Mouse (Mus musculus) megakaryocyte, adult 5-6 weeks (primary cell): Measurements from ENCODE around the gene Zhx3. TPM values are rescaled to one million over a fixed set of nuclear protein-coding genes. Genes with fewer than 3 reads are reported as not detected.

Experiments used
- ATAC-seq: 2 replicates; pipeline ENCODE4 v1.8.0; 2016; ENCODE audit warnings: mild to moderate bottlenecking, inconsistent platforms; ENCODE audit not compliant: poor library complexity, severe bottlenecking
- total RNA-seq, 2 experiments: library from RNA; stranded (forward) in 1 of 2; stranded (reverse) in 1 of 2; fragments of 153-499, 151-499 nt in 1 of 2; fragments of 221-1000, 200-1000 nt in 1 of 2; gene quantifications; 2 replicates each; pipeline versions ENCODE4 v1.2.3 to v1.2.4; 2015 to 2017

Gene Zhx3
- total RNA-seq, 2 experiments from 2014 or later, result 2.8 to 2.9 TPM

DNA sequence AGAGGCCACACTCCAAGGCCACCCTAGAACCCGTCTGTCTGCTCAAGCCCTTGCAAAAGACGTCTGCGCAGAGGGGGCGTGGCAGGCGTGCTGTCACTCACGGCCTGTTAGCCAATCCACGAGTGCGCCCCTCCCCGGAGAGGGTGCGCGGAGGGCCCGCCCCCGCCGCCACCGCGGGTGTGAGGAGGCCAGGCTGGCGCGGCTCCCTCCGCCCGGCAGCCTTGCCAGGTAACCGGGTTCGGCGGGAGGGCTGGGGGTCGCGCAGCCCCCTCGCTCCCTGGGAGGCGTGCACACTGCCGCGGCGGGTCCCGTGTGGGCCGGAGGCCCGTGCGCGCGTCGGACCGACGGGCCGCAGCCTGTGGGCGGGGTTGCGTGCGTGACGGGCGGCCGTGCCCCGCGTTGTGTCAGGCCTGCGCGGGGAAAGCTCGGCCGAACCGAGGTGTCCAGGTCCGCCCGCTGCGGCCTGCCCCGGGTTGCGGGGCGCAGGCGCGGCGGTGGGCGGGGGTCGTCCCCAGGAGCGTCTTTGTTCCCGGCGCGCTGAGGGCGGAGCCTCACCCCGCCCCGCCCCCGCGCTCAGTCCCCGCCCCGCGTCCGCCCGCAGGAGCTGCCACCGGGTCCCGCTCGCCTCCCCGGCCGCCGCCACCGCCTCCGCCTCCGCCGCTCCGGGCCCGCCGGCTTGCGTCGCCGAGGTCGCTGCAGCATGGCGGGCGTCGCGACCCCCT is 141.5 kb downstream of the Zhx3 start, which contains the start of gene Plcg1:
Plcg1 (plus strand) TSS at position 184 of the 722 bp plus-strand sequence.
- peak; percentile 84 for ATAC-seq

DNA sequence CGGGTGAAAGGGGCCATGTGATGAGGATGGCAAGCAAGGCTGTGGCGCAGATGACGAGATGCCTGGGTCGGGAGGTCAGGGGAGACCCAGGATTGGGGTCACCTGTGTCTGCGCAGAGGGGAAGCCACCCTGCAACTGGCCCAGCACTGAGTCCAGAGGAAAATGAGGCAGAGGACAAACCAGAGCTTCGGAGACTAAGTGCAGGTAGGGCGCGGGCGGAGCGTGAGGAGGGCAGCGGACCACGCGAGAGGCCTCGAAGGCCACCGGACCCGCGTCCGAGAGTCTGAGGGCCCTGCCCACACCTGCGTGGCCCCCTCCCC is 142.0 kb downstream of the Zhx3 start:
- ATAC-seq, result no peak

DNA sequence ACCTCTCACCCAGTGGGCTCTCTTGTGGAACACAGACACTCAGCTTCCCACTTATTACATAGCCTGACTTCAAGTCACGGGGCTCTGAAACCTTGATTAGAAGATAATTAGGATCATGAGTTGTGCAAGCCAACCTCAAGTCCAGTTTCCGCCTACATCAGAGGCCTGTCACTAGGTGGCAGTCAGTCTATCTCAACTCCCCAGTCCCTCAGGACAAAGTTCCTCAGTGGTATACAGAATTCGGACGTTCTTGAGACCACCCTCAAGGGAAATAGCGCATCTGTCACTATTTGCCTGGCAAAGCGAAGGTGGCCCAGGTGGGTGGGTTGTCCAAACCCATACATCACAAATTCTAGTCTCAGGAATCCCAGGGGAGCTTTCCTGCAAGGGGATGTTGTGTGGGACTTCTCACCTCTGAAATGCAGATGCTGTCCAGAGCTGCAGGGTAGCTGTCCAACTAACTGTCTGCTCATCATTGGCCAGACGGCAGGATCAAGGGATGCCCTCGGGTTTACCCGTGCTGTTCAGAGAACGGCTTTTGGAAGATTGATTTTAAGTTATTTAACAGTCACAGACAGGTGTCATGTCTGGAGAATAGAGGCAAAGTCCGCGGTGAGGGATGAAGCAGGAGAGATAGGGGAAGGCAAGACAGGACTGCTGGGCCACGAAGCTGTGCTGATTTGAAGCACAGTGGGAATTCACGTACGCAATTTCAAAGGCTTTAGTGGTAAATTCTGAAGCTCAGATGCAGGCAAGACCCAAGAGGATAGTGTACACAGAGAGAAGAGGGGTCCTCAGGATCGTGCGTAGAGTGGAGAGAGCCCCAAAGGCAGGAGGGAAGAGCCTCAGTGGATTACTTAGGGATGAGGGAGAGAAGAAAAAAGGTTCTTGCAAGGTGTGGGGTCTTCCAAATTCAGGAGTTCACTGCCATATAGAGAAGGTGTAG is 142.7 kb downstream of the Zhx3 start:
- peak; percentile 46 for ATAC-seq

DNA sequence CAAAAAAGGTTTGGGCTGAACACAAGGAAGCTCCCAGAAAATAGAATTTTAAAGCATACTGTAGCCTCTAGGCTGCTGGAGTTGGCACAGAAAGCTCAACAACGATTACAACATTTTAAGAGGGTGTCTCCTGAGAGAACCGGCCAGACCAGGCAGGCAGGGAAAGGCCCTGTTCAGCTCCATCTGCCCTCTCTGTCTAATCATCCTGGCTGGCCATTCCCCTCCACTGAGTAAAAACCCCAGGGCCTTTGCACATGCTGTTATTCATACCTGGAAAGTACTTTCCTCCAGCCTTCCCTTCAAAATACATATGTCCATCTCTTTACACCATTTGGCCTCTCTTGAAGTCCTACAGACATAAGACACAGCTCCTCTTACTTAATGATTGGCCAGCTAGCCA is 143.4 kb downstream of the Zhx3 start:
- no peak for ATAC-seq

DNA sequence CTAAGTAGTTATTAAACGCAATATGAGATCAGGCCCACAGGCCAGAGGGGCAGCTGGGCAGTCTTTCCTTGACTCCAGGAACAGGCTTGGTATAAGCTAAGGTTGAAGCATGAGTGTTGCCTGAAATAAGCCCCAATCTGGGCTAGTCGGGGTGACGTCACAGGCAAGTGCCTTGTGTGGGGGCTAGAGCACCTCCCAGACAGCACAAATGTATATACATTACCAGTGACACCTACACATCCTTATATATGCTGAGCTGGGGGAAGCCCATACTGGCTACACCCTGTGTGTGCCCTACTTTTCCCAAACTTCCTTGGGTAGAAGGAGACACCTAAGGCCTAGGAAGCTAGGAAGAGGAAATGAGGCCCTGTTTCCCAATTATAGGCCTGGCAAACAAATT is 143.8 kb downstream of the Zhx3 start:
- no peak for ATAC-seq

DNA sequence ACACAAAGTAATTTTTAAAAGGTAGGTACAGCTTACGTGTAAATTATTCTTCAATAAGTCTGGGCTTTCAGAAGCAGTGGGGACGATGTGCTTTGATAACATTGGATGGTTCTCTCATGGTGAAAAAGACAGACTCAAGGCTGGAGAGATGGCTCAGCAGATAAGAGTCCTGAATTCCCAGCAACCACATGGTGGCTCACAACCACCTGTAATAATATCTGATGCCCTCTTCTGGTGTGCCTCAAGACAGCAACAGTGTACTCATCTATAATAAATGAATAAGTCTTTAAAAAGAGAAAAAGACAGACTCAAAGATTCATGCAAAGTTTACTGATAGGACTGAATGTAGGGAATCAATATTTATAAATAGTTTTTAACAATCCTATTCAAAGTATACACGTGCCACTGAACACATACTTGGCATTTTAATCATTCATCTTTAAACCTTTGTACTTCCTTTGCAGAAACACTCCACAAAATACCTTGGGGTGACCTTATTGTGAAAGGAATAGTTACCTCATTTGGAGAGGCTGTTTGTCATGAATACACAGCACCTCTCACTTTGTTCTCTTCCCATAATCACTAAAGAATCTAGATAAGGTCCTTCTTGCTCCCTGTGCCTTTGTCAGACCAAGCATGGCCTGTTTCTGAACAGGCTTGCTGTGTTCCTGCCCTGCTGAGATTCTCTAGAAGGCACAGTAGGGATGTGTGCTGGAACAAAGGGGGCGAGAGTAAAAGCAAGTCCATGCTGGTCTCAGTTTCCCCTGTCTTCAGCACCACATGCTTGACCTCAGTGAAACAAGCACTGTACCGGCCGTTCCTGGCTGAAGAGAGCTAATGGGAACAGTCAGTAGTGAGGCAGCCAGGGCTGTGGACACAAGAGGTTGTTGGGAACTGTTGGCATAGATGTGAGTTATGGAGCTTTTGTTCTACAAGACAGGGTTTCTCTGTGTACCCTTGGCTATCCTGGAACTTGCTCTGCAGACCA is 146.6 kb downstream of the Zhx3 start:
- ATAC-seq, result no peak

DNA sequence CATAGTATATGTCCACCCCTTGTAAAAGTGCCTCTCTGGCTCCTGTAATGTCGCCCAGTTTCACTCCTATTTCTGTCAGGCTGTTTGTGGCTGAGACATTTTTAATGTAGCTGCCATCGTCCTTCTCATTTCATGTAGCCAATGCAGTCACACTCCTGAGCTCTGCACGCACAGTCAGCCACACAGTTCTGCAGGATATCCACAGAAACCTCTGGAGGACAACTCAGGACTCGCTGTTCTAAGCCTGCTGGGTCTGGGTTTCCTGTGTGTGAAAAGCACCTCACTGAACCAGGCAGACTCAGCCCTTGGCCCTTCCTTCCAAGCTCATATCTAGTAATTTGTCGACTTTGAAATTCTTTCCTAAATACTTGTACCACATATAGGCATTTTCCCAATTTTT is 148.3 kb downstream of the Zhx3 start:
- ATAC-seq, result no peak

DNA sequence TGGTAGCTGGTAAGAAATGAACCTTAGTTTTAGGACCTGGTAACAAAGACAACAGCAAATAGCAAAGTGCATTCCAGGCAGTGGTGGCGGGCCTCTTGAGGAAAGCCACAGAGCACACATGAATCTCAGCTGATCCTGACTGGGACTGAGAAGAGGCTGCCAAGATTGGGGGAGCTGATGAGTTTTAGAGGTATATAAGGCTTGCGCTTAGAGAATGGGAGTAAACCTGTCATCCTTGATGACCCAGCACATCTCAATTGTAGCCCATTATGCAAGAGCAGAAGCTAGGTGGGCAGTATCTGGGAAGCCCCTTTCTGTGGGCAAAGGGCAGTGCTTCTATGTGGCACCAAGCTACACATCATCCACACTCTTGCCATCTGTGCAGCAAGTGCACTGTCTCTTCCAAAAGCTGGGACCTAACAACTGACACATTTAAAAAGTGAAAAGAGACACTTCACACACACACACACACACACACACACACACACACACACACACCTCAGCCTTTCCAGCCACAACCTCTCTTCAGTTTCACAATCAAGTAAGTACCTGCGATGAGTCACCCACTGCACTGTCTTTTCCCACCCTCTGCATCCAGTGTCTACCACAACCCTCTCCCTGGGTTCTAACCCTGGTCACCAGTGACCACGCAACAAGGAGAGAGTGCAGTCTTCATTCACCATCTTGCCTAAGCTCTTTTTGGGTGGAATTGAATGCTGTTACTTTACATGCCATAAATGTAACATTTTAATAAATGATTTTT is 149.0 kb downstream of the Zhx3 start:
- no peak for ATAC-seq

DNA sequence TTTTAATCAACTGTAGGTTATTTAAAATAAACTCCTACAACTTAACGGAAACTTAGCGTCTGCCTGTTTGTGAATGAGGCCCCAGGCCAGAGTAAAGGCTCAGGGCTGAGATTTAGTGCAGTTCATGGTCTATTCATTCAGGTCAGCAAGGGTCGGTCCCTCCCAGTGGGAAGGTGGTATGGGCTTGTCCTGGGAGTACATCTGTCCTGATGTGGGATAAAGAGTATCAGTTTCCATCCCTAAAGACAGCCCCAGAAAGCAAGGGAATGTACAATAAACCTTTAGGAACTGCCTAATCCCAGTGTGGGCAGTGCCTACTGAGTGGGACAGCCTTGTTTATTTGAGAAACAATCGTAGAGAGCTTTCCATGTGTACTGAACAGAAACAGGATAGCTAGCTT is 150.1 kb downstream of the Zhx3 start:
- ATAC-seq, result no peak

DNA sequence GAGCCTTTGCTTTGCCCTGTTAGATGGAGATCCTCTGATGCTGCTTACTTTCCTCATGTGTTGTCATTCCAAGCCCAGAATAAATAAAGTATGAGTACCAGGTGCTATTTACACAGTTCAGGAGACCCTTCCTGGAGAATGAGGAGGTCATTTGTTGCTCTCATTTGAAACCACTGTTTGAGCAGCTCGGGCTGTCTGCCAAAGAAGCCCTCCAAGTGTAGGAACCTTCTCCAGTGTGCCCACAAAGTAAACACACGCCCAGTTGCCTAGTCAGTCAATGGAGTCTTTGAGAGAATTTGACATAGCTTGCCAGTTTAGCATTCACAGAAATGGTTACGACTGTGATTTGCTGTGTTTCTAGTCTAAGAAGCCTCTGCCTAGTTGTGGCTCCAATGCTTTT is 154.0 kb downstream of the Zhx3 start:
- no peak for ATAC-seq

DNA sequence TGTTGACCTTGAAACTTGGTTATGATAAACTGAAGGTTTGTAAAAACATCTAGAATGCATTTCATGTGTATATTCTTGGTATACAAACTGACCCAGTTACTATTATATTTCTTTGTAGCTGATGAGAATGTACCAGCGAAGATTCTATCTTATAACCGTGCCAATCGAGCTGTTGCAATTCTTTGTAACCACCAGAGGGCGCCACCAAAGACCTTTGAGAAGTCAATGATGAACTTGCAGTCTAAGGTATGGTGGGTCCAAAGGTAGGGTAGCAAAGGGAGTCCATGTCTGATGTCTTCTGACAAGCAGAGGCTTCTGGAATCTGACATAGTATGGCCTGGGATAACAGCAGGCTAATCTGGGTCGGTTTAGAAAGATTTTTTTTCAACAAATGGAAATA is 155.5 kb downstream of the Zhx3 start:
- peak; percentile 64 for ATAC-seq

DNA sequence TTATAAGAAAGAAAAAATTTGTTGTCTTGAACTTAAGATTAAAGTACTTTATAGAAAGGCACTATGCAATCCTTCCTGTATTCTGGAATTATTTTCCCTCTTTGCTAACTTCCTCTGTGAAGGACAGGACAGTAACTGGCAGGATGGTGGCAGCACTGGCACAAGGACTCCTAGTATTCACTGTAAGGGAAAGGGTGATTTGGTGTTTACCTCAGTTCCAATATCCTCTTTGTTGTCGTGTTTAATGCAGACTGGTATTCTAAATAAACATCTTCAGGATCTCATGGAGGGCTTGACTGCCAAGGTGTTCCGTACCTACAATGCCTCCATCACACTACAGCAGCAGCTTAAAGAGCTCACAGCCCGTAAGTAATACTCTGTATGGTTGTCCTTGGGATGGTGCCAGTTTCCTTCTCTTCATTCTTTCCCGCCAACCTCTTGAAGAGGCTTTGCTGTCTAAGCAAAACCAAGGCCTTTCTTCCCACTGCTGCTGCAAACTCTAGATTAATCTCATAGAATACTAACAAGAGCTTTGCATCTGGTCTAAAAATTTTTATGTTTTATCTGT is 157.3 kb downstream of the Zhx3 start:
- ATAC-seq, result no peak

DNA sequence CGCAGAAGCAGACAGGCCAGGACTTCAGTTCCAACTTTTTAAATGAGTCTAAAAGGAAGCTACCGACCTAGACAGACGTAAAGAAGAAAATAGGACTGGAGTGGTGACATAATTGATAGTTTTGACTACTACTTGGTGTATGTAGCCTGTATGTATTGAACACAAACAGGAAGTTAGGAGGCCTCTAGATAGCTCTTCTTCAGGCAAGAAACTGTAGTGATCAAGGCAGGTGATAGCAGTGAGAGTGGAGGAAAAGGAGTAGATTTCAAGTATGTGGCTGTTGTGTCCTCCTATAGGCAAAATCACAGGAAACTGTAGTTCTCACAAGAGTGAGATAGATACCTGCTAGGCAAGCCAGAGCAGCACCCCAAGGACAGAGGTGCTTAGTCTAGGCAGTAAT is 165.1 kb downstream of the Zhx3 start:
- ATAC-seq, result no peak

DNA sequence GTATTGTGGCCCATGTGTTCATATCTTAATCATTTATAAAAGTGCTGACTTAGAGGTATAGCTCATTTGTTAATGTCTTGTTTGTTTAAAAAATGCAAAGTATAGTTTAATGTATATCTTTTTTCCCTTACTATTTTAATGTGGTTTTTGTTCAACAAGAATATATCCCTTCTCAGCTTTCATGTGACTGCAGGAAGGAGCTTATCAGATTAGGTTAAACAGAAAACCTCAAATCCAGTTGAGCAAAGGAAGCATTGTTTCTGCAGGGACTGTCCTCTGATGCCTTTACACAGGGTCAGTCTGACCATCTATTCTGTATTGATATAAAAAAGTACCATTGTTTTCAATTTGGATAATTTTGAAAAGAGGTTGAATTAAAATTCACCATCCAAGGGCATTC is 170.0 kb downstream of the Zhx3 start:
- ATAC-seq, result no peak

DNA sequence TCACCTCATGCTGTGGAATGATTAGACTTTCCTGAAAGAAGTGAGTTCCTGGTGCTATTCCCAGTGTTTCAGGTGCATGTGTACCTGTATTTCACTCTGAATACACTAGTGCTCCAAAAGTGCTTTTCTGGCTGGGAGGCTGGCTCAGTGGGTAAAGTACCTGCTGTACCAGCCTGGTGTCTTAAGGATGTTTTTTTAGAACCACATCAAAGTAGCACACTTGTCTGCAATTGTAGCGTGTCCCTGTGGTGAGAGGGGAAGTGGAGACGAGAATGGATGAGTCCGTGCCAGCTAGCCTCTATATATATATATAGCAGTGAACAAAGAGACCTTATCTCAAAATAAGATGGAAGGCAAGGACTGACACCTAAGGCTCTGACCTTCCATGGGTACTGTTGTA is 171.2 kb downstream of the Zhx3 start:
- ATAC-seq, result no peak

DNA sequence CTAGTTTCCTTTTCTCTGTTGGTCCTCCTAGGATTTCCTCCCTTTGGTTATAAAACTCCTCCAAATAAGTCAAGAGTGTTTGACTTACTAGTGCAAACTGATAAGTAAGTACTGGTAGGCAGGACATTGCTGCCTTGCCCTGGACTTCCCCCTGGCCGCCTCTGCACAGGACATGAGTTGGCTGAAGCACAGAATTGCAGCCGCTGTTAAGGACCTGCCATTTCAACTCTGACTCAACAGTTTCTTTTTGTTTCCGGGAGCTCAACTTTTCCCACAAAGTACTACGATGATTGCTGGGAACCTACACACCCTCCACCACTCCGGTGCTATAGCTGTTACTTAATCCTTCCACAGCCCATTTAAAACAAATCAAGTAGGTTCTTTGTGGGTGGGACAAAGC is 172.5 kb downstream of the Zhx3 start:
- ATAC-seq, result peak; percentile 83
